Mouse (Mus musculus) frontal cortex, adult 2 months (tissue): ENCODE measurements at regions not wholly inside any gene's neighbourhood (a gene's known extent, or its start where the extent isn't known, plus 50 kb on each side); places are given as distances from the start of the nearest gene placed in this dataset.
A peak's percentile ranks its signal among the peaks of the same experiment; 100 is the strongest.

ENCODE experiments used
- DNase-seq, 2 experiments: peaks; one replicate each; pipeline ENCODE4 v3.0.0; 2022; ENCODE audit warnings: low spot score in 1 of 2; ENCODE audit errors: extremely low spot score in 1 of 2

- no peak for DNase-seq
Observed at GRCm38 (mm10) chr10:14233335-14233734, 267.5 kb downstream of the Hivep2 start.

GRCm38 (mm10) chr10:14231464-14231863, 265.6 kb downstream of the Hivep2 start:
- no peak for DNase-seq

- DNase-seq: no peak
Observed at GRCm38 (mm10) chr10:14217284-14217683, 251.4 kb downstream of the Hivep2 start.

- DNase-seq: peak in 1 of 2 experiments; percentile 75
Observed at GRCm38 (mm10) chr10:14216191-14216992, 250.5 kb downstream of the Hivep2 start.

- DNase-seq: peak in 1 of 2 experiments; percentile 75
Observed at GRCm38 (mm10) chr10:14215512-14215911, 249.6 kb downstream of the Hivep2 start.

GRCm38 (mm10) chr10:14213536-14213935, 247.7 kb downstream of the Hivep2 start:
- no peak for DNase-seq

- DNase-seq: peak; percentile 88 to 93
Observed at GRCm38 (mm10) chr10:14211926-14212325, 246.1 kb downstream of the Hivep2 start.

- DNase-seq: peak; percentile 55 to 76
Observed at GRCm38 (mm10) chr10:14211481-14211880, 245.6 kb downstream of the Hivep2 start.

- peak; percentile 77 to 91 for DNase-seq
Observed at GRCm38 (mm10) chr10:14210445-14210844, 244.6 kb downstream of the Hivep2 start.

GRCm38 (mm10) chr10:14210045-14210444, 244.2 kb downstream of the Hivep2 start:
- DNase-seq: no peak

- DNase-seq: peak in 1 of 2 experiments; percentile 70
Observed at GRCm38 (mm10) chr10:14208206-14208605, 242.3 kb downstream of the Hivep2 start.

GRCm38 (mm10) chr10:14207616-14208015, 241.7 kb downstream of the Hivep2 start:
- peak; percentile 61 to 81 for DNase-seq

- no peak for DNase-seq
Observed at GRCm38 (mm10) chr10:14207051-14207570, 241.2 kb downstream of the Hivep2 start.
